Mouse (Mus musculus) retina, adult 2 months (tissue): ENCODE measurements around the gene Nrap.
A peak's percentile ranks its signal among the peaks of the same experiment; 100 is the strongest.
"Not testable (repeated sequence)": the region's sequence is repeated elsewhere in the genome, so short reads cannot be mapped to it uniquely, and the experiment has no call there.

ENCODE experiments used
- DNase-seq: peaks from one replicate; pipeline ENCODE4 v3.0.0-alpha.2; 2012; ENCODE audit warnings: low read depth, low spot score

Nrap gene

GRCm38 (mm10) chr19:56366168-56366567, 23.7 kb downstream of the Nrap start:
- DNase-seq = no peak

GRCm38 (mm10) chr19:56364563-56364962, 25.3 kb downstream of the Nrap start:
- no peak for DNase-seq

- DNase-seq = no peak
Measured at GRCm38 (mm10) chr19:56363721-56364460, 25.9 kb downstream of the Nrap start.

GRCm38 (mm10) chr19:56358890-56359289, 30.9 kb downstream of the Nrap start:
- no peak for DNase-seq

GRCm38 (mm10) chr19:56357374-56357708, 32.5 kb downstream of the Nrap start:
- DNase-seq = not testable (repeated sequence)

- peak; percentile 22 for DNase-seq
Measured at GRCm38 (mm10) chr19:56356480-56357373, 33.1 kb downstream of the Nrap start.

- DNase-seq = no peak
Measured at GRCm38 (mm10) chr19:56355201-56355600, 34.6 kb downstream of the Nrap start.

- DNase-seq = no peak
Measured at GRCm38 (mm10) chr19:56353689-56354088, 36.1 kb downstream of the Nrap start.

GRCm38 (mm10) chr19:56349295-56349694, 40.5 kb downstream of the Nrap start:
- DNase-seq = no peak

GRCm38 (mm10) chr19:56346750-56347149, 43.1 kb downstream of the Nrap start:
- DNase-seq = no peak

GRCm38 (mm10) chr19:56346016-56346415, 43.8 kb downstream of the Nrap start:
- DNase-seq = no peak

GRCm38 (mm10) chr19:56343869-56344563, 45.8 kb downstream of the Nrap start:
- no peak for DNase-seq

- no peak for DNase-seq
Measured at GRCm38 (mm10) chr19:56342006-56342405, 47.8 kb downstream of the Nrap start.

- DNase-seq = no peak
Measured at GRCm38 (mm10) chr19:56336826-56337225, 53.0 kb downstream of the Nrap start.

- DNase-seq = no peak
Measured at GRCm38 (mm10) chr19:56336321-56336720, 53.5 kb downstream of the Nrap start.

- no peak for DNase-seq
Measured at GRCm38 (mm10) chr19:56326243-56326855, 63.5 kb downstream of the Nrap start.

GRCm38 (mm10) chr19:56325676-56326075, 64.2 kb downstream of the Nrap start:
- DNase-seq = no peak

GRCm38 (mm10) chr19:56321303-56321920, 68.4 kb downstream of the Nrap start:
- no peak for DNase-seq

GRCm38 (mm10) chr19:56320186-56320860, 69.5 kb downstream of the Nrap start:
- no peak for DNase-seq

GRCm38 (mm10) chr19:56319629-56320028, 70.2 kb downstream of the Nrap start:
- no peak for DNase-seq

- no peak for DNase-seq
Measured at GRCm38 (mm10) chr19:56319219-56319618, 70.6 kb downstream of the Nrap start.
